Mouse (Mus musculus): Measurements from ENCODE around the gene Tmem229a. TPM values are rescaled to one million over a fixed set of nuclear protein-coding genes. Genes with fewer than 3 reads are reported as not detected.
A peak's percentile ranks its signal among the peaks of the same experiment; 100 is the strongest.

The Tmem229a gene
- polyA plus RNA-seq, 1 experiment = 50.4 TPM

DNA sequence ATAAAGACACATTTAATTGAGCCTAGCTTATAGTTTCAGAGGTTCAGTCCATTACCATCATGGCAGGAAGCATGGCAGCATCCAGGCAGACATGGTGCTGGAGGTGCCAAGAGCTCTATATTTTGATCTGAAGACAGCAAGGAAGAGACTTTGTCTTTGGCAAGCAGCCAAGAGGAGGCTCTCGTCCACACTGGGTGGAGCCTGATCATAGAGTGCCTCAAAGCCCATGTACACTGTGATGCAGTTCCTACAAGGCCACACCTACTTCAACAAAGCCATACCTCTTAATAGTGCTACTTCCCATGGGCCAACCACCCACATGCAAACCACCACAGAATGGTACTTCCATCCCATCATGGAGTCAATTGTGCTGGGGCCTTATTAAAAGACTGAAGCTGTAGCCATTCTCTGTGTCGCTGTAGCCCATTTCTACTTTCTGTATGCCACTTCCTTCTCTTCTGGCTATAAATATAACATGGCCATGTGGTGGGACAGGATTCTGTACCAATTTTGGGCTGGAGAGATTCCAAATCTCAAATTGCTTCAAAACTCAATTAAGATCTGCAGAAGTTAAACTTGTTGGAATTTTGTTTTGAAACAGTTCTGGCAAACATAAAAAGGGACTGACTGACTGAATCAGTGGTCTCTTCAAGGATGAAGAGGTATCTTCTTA is 10.0 kb upstream of the Tmem229a start:
- TF ChIP-seq POLR2A (IDR thresholded peaks at IDR 0.05; ENCODE audit: low read depth, low read length) (no peak), CTCF (conservative IDR thresholded peaks at IDR 0.05; ENCODE audit: insufficient read depth, insufficient read length, low read depth, low read length) (no peak)

GRCm38 (mm10) chr6:24963754-24964153 is 7.7 kb upstream of the Tmem229a start:
- 51% methylated on average over 5 of the region's 5 CpGs for WGBS
- peak; percentile 39 for DNase-seq
- TF ChIP-seq POLR2A (IDR thresholded peaks at IDR 0.05; ENCODE audit: low read depth, low read length) (no peak), CTCF (conservative IDR thresholded peaks at IDR 0.05; ENCODE audit: insufficient read depth, insufficient read length, low read depth, low read length) (no peak)
- Histone ChIP-seq H3K4me1 (ENCODE audit: control insufficient read depth, insufficient read depth, low read length) (peaks cover 3% of the 10 kb centered on the region; the same call in 1 of the 2 replicates), H3K36me3 (ENCODE audit: control insufficient read depth, insufficient read depth, low read length) (no peaks in the 10 kb centered on the region), H3K27ac (ENCODE audit: insufficient read depth, low read depth, low read length) (peak overlapping the region; percentile 2; the same call in 1 of the 2 replicates), H3K27me3 (replicated peaks; ENCODE audit: control insufficient read depth, insufficient read depth, low read length) (no peaks in the 10 kb centered on the region), H3K4me3 (ENCODE audit: insufficient read depth, low read depth, low read length) (no peak overlapping the region)

More for the DNA sequence above, 10.0 kb upstream of the Tmem229a start:
- peak; percentile 43 for DNase-seq
- 67% methylated on average over 2 of the region's 2 CpGs for WGBS
- Histone ChIP-seq H3K4me3 (ENCODE audit: insufficient read depth, low read depth, low read length) (no peak overlapping the region), H3K36me3 (ENCODE audit: control insufficient read depth, insufficient read depth, low read length) (no peaks in the 10 kb centered on the region), H3K4me1 (ENCODE audit: control insufficient read depth, insufficient read depth, low read length) (peaks cover 6% of the 10 kb centered on the region; the same call in 1 of the 2 replicates), H3K27ac (ENCODE audit: insufficient read depth, low read depth, low read length) (no peak overlapping the region), H3K27me3 (replicated peaks; ENCODE audit: control insufficient read depth, insufficient read depth, low read length) (no peaks in the 10 kb centered on the region)

GRCm38 (mm10) chr6:24956586-24956973 is 483 bp upstream of the Tmem229a start:
- TF ChIP-seq POLR2A (IDR thresholded peaks at IDR 0.05; ENCODE audit: low read depth, low read length) (no peak), CTCF (conservative IDR thresholded peaks at IDR 0.05; ENCODE audit: insufficient read depth, insufficient read length, low read depth, low read length) (no peak)

GRCm38 (mm10) chr6:24955131-24955945 is 759 bp downstream of the Tmem229a start:
- Histone ChIP-seq H3K27me3 (replicated peaks; ENCODE audit: control insufficient read depth, insufficient read depth, low read length) (no peaks in the 10 kb centered on the region), H3K4me1 (ENCODE audit: control insufficient read depth, insufficient read depth, low read length) (peaks cover 2% of the 10 kb centered on the region; the same call in 1 of the 2 replicates), H3K36me3 (ENCODE audit: control insufficient read depth, insufficient read depth, low read length) (no peaks in the 10 kb centered on the region), H3K4me3 (ENCODE audit: insufficient read depth, low read depth, low read length) (peak overlapping the region; percentile 64), H3K27ac (ENCODE audit: insufficient read depth, low read depth, low read length) (peak overlapping the region; percentile 97)
- peak; percentile 47 for DNase-seq
- TF ChIP-seq POLR2A (IDR thresholded peaks at IDR 0.05; ENCODE audit: low read depth, low read length) (no peak), CTCF (conservative IDR thresholded peaks at IDR 0.05; ENCODE audit: insufficient read depth, insufficient read length, low read depth, low read length) (no peak)
- 1% methylated on average over 91 of the region's 91 CpGs for WGBS

More at GRCm38 (mm10) chr6:24956586-24956973, 483 bp upstream of the Tmem229a start:
- Histone ChIP-seq H3K4me1 (ENCODE audit: control insufficient read depth, insufficient read depth, low read length) (no peaks in the 10 kb centered on the region; the same call in 1 of the 2 replicates), H3K36me3 (ENCODE audit: control insufficient read depth, insufficient read depth, low read length) (no peaks in the 10 kb centered on the region), H3K27me3 (replicated peaks; ENCODE audit: control insufficient read depth, insufficient read depth, low read length) (no peaks in the 10 kb centered on the region), H3K4me3 (ENCODE audit: insufficient read depth, low read depth, low read length) (peak overlapping the region; percentile 64; the same call in 1 of the 2 replicates), H3K27ac (ENCODE audit: insufficient read depth, low read depth, low read length) (peak overlapping the region; percentile 78)
- 40% methylated on average over 5 of the region's 5 CpGs for WGBS
- no peak for DNase-seq

- Histone ChIP-seq H3K27me3 (replicated peaks; ENCODE audit: control insufficient read depth, insufficient read depth, low read length) (no peaks in the 10 kb centered on the region), H3K36me3 (ENCODE audit: control insufficient read depth, insufficient read depth, low read length) (no peaks in the 10 kb centered on the region), H3K4me1 (ENCODE audit: control insufficient read depth, insufficient read depth, low read length) (peaks cover 2% of the 10 kb centered on the region; the same call in 1 of the 2 replicates), H3K4me3 (ENCODE audit: insufficient read depth, low read depth, low read length) (peak overlapping the region; percentile 64), H3K27ac (ENCODE audit: insufficient read depth, low read depth, low read length) (peak overlapping the region; percentile 97)
- 43% methylated on average over 5 of the region's 5 CpGs for WGBS
- TF ChIP-seq CTCF (conservative IDR thresholded peaks at IDR 0.05; ENCODE audit: insufficient read depth, insufficient read length, low read depth, low read length) (no peak), POLR2A (IDR thresholded peaks at IDR 0.05; ENCODE audit: low read depth, low read length) (peak; percentile 54)
- peak; percentile 82 for DNase-seq
Observed at GRCm38 (mm10) chr6:24954126-24954525, 2.0 kb downstream of the Tmem229a start.

- Histone ChIP-seq H3K4me1 (ENCODE audit: control insufficient read depth, insufficient read depth, low read length) (peaks cover 2% of the 10 kb centered on the region; the same call in 1 of the 2 replicates), H3K4me3 (ENCODE audit: insufficient read depth, low read depth, low read length) (peak overlapping the region; percentile 48), H3K27me3 (replicated peaks; ENCODE audit: control insufficient read depth, insufficient read depth, low read length) (no peaks in the 10 kb centered on the region), H3K36me3 (ENCODE audit: control insufficient read depth, insufficient read depth, low read length) (no peaks in the 10 kb centered on the region), H3K27ac (ENCODE audit: insufficient read depth, low read depth, low read length) (peak overlapping the region; percentile 88)
- peak; percentile 93 for DNase-seq
- TF ChIP-seq CTCF (conservative IDR thresholded peaks at IDR 0.05; ENCODE audit: insufficient read depth, insufficient read length, low read depth, low read length) (no peak), POLR2A (IDR thresholded peaks at IDR 0.05; ENCODE audit: low read depth, low read length) (no peak)
- WGBS = 27% methylated on average over 5 of the region's 5 CpGs
Observed at GRCm38 (mm10) chr6:24952341-24952740, 3.8 kb downstream of the Tmem229a start.

- no peak overlapping the region for H3K27ac ChIP-seq (ENCODE audit: insufficient read depth, low read depth, low read length)
- H3K27me3 ChIP-seq (replicated peaks; ENCODE audit: control insufficient read depth, insufficient read depth, low read length) = no peaks in the 10 kb centered on the region
- H3K4me3 ChIP-seq (ENCODE audit: insufficient read depth, low read depth, low read length) = no peak overlapping the region
- H3K4me1 ChIP-seq (ENCODE audit: control insufficient read depth, insufficient read depth, low read length) = peaks cover 2% of the 10 kb centered on the region; the same call in 1 of the 2 replicates
- no peak for TF ChIP-seq POLR2A (IDR thresholded peaks at IDR 0.05; ENCODE audit: low read depth, low read length)
- H3K36me3 ChIP-seq (ENCODE audit: control insufficient read depth, insufficient read depth, low read length) = no peaks in the 10 kb centered on the region
- peak; percentile 50 for DNase-seq
- WGBS = 49% methylated on average over 2 of the region's 2 CpGs
Observed at GRCm38 (mm10) chr6:24950669-24951068, 5.4 kb downstream of the Tmem229a start.

Data from kidney, adult 2 months (tissue).